Mouse (Mus musculus) CD8-positive naive resting alpha-beta T cell, adult 2 months (primary cell): ENCODE data around the gene Bdh1.
"Not testable (repeated sequence)": the region's sequence is repeated elsewhere in the genome, so short reads cannot be mapped to it uniquely, and the experiment has no call there.

ENCODE experiments used
- DNase-seq, 2 experiments: peaks; one replicate each; pipeline ENCODE4 v3.0.0; 2022; ENCODE audit warnings: low read depth in 2 of 2, low spot score in 2 of 2

Bdh1 gene

GRCm38 (mm10) chr16:31462113-31462687 lies 40.1 kb downstream of the Bdh1 start:
- DNase-seq, result no peak

DNA sequence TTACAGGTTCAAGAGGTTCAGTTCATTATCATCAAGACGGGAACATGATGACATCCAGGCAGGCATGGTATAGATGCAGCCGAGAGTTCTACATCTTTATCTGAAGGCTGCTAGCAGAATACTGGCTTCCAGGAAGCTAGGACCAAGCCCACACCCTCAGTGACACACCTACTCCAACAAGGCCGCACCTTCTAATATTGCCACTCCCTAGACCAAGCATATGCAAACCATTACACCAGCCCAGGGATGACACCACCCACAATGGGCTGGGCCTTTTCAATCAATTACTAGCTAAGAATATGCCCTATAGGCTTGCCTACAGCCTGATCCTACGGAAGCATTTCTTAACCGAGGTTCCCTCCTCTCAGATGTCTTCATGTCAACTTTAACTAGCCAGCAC lies 42.9 kb downstream of the Bdh1 start:
- DNase-seq, result no peak

DNA sequence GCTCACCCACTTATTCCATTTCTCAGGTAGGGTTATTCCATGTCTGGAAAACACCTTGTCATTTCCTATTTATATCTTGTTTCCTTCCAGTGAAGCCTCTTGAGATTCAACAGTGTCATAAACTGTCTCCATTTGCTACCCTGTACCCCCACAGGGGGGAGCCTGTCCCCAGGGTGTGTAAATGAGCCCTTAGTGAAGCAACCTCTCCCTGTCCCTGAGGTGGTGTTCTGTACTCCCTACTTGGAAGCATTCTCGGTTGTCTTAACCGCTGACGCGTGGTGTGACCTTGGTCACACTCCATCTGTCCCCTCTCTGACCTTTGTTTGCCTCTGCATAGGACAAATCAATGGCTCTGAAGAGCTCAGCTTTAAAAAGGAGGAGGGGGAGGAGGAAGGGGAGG lies 43.5 kb downstream of the Bdh1 start:
- DNase-seq, result no peak

DNA sequence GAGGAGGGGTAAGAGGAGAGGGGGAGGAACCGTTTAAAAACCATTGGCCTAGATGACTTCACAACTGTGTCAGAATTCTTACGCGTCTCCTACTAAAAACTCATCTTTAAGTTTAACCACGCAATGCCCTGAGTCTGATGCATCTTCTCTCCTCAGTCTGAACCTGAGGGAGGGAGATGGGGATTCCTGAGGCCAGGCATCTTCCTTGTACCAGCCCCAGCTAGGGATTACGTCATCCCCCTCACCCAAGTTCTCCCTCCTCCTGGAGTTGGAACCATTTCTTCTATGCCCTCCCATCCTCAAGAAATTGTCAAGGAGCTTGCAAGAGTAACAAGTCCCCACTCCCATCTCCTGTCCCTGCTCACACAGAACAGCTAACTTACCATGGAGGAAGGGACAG lies 44.0 kb downstream of the Bdh1 start:
- no peak for DNase-seq

GRCm38 (mm10) chr16:31470819-31471218 lies 48.7 kb downstream of the Bdh1 start:
- DNase-seq, result not testable (repeated sequence)

GRCm38 (mm10) chr16:31471994-31472393 lies 49.9 kb downstream of the Bdh1 start:
- DNase-seq, result no peak

GRCm38 (mm10) chr16:31473226-31473625 lies 51.1 kb downstream of the Bdh1 start:
- no peak for DNase-seq

DNA sequence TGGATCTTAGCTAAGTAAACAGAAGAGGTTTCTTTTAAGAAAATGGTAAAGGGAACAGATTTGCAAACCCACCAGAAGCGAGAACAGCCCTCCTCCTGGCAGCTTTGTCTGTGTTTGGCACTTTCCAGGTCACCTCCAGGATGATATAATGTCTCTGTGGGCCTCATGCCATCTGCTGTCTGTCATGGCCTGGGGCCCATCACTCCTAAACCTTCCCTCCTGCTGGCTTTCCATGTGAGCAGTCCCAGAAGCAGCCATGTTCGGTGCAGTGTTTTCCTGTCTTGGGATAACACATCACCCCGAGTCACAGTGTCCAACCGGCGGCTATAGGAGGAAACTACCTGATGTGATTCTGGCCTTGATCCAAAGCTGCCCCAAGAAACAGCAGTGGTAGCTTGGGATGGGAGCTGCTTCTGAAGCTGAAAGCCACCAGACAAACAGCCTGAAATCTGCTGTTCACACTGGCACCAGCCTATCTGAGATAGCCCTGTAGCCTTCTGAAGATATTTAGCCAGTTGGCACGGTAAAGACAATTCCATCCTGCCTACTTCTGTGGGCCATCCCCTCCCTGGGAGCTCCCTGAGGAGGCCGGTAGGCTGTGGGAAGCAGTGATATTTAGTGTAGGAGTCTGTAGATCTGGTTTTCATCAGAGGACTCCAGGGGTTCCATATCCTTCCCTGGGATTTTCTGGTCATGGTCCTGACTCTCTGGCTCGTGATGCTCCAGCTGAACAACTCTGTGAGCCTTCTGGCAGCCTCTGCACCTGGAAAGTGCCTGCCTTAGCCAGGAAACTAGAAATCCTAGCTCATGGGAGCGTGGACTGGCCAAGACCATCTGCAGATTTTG lies 53.3 kb downstream of the Bdh1 start:
- DNase-seq, result no peak

- DNase-seq, result no peak
Observed at GRCm38 (mm10) chr16:31476872-31477603, 55.0 kb downstream of the Bdh1 start.

- DNase-seq, result no peak
Observed at GRCm38 (mm10) chr16:31485336-31485735, 63.3 kb downstream of the Bdh1 start.

DNA sequence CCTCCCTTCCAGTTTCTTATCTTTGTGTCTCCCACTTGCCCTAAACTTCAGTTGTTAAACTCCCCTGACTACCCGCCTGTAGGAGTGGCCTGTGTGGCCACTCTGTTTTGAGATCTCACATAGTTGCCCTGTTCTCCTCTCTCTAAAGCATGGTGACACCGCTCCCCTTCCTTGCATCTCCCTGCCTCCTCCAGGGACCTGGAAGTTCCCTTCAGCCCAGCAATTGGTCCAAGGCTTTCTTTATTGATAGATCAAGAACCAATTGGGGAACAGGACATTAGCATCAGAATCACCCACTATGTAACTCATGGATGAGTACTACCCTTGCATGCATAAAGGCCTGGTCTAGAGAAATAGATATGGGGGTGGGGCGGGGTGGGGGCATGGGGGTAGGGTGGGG lies 65.2 kb downstream of the Bdh1 start:
- no peak for DNase-seq

- no peak for DNase-seq
Observed at GRCm38 (mm10) chr16:31489096-31489495, 67.0 kb downstream of the Bdh1 start.

- no peak for DNase-seq
Observed at GRCm38 (mm10) chr16:31490967-31491366, 68.9 kb downstream of the Bdh1 start.

GRCm38 (mm10) chr16:31492921-31493549 lies 71.0 kb downstream of the Bdh1 start:
- no peak for DNase-seq

DNA sequence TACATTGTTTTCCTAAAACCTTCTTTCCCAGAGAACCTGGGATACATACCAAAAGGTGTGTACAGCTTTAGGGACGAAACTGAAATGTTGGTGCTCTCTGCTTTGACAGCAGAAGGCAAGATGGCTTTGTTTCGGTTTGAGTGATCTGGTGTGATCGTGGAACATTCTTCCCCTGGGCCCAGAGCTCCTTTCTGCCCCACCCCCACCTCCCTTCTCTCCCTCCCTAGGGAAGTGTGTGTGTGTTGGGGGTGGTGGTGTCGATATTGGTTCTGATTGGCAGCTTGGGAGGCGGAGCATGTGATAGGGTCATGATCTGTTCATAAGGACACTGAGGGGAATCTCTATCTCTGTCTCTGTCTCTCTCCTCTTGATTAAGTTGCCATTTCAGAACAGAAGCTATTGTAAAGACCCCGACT lies 71.5 kb downstream of the Bdh1 start:
- DNase-seq, result no peak

- DNase-seq, result no peak
Observed at GRCm38 (mm10) chr16:31493991-31494390, 71.9 kb downstream of the Bdh1 start.

DNA sequence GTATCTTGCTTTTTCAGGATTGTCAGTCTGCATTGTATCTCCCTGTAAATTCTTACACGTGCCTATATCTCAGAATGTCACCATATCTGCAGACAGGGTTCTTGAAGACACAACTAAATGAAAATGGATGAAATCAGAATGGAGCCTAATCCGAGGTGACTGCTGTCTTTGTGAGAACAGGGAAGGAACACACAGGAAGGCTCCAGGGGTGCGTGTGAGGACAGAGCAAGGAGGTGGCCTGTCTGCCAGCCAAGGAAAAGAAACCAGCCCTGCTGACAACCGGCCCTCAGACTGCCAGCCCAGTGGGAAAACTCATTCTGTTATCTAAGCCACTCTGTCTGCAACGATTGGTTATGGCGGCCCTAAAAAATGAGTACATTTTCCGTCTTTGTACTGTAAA lies 73.3 kb downstream of the Bdh1 start:
- DNase-seq, result no peak

GRCm38 (mm10) chr16:31495769-31496168 lies 73.7 kb downstream of the Bdh1 start:
- no peak for DNase-seq

DNA sequence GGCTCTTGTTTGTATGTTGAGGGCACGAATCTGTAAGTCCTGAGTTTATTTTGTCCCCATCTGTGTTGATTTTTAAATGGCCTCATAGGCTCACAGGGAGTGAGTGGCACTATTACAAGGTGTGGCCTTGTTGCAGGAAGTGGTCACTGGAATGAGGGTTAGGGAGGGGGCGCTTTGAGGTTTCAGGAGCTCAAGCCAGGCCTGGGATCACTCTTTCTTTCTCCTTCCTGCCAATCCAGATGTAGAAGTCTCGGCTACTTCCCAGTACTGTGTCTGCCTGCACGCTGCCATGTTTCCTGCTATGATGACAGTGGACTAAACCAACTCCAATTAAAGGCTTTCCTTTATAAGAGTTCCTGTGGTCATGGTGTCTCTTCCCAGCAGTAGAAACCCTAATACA lies 76.3 kb downstream of the Bdh1 start:
- no peak for DNase-seq

DNA sequence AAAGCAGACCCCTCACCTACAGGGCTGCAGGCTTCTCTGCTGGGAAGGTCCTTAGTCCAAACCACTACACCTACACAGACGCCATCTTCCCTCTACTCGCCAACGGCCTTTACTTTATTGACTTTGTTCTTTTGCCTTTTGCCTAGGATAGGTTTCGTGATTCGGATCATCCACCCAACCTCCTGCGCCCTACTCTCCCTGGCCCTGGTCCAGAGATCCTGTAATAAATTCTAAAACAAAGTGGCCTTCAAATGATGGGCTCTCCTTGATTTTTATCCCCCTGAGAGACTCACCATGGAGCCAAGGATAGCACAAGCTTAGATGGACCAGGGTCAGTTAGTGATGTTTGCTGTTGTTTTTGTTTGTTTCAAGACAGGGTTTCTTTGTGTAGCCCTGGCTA lies 76.9 kb downstream of the Bdh1 start:
- DNase-seq, result no peak

- DNase-seq, result no peak
Observed at GRCm38 (mm10) chr16:31499681-31500310, 77.7 kb downstream of the Bdh1 start.
